Mouse (Mus musculus): Measurements from ENCODE around the gene Fam120c.

- no peak for TF ChIP-seq CTCF (IDR thresholded peaks at IDR 0.05; ENCODE audit: borderline replicate concordance, control insufficient read depth, extremely low read depth, insufficient read depth, low read length, poor library complexity)
- no peak for TF ChIP-seq POLR2A (IDR thresholded peaks at IDR 0.05; ENCODE audit: control insufficient read depth, extremely low read depth, insufficient read depth, low read length, poor library complexity)
Observed at GRCm38 (mm10) chrX:151298329-151298728, 45.6 kb upstream of the Fam120c start.
